Mouse (Mus musculus): ENCODE results near the gene Esrrg.

GRCm38 (mm10) chr1:187759536-187759935, 150.9 kb downstream of the Esrrg start:
- TF ChIP-seq CTCF (IDR thresholded peaks at IDR 0.05; ENCODE audit: borderline replicate concordance, control insufficient read depth, extremely low read depth, insufficient read depth, low read length, poor library complexity), result no peak
- TF ChIP-seq POLR2A (IDR thresholded peaks at IDR 0.05; ENCODE audit: control insufficient read depth, extremely low read depth, insufficient read depth, low read length, poor library complexity), result no peak
